Mouse (Mus musculus) liver, adult 2 months (tissue): Measurements from ENCODE around the gene Kctd17. TPM values are rescaled to one million over a fixed set of nuclear protein-coding genes. Genes with fewer than 3 reads are reported as not detected.
A peak's percentile ranks its signal among the peaks of the same experiment; 100 is the strongest.

ENCODE experiments used
- DNase-seq: peaks from one replicate; pipeline ENCODE4 v3.0.0-alpha.2; 2011; ENCODE audit warnings: low read depth, low spot score; ENCODE audit errors: extremely low read depth
- H3K27ac ChIP-seq: fragments of 200-500 bp; replicated peaks from 2 replicates; pipeline ENCODE4 v1.5.1; 2012; ENCODE audit warnings: low read depth, mild to moderate bottlenecking, control low read depth, inconsistent platforms, low read length; ENCODE audit not compliant: insufficient read depth
- H3K27me3 ChIP-seq: fragments of 200-500 bp; 2 replicates; pipeline ENCODE4 v1.6.1; 2012; ENCODE audit warnings: mild to moderate bottlenecking, moderate library complexity, low read length, inconsistent platforms; ENCODE audit not compliant: control insufficient read depth, insufficient read depth
- H3K36me3 ChIP-seq: fragments of 200-500 bp; 2 replicates; pipeline ENCODE4 v1.6.1; 2012; ENCODE audit warnings: low read length, inconsistent platforms; ENCODE audit not compliant: control insufficient read depth, insufficient read depth
- H3K4me1 ChIP-seq: fragments of 200-500 bp; 2 replicates; pipeline ENCODE4 v1.6.1; 2011; ENCODE audit warnings: low read length; ENCODE audit not compliant: control insufficient read depth, insufficient read depth
- H3K4me3 ChIP-seq: fragments of 200-500 bp; 2 replicates; pipeline ENCODE4 v1.5.1; 2011; ENCODE audit warnings: low read depth, mild to moderate bottlenecking, control low read depth, low read length, moderate library complexity; ENCODE audit not compliant: insufficient read depth
- H3K79me2 ChIP-seq: fragments of 200-500 bp; 2 replicates; pipeline ENCODE4 v1.6.1; 2012; ENCODE audit warnings: inconsistent platforms, mild to moderate bottlenecking, low read length, moderate library complexity; ENCODE audit not compliant: control insufficient read depth, insufficient read depth
- H3K9ac ChIP-seq: fragments of 200-500 bp; 2 replicates; pipeline ENCODE4 v1.6.1; 2012; ENCODE audit warnings: low read depth, mild to moderate bottlenecking, control low read depth, inconsistent platforms, low read length
- CTCF ChIP-seq: fragments of 200-500 bp; IDR thresholded peaks from 2 replicates; pipeline ENCODE4 v1.5.1; 2011; ENCODE audit warnings: low read depth, low read length, control low read depth
- POLR2A ChIP-seq: fragments of 200-500 bp; IDR thresholded peaks from 2 replicates; pipeline ENCODE4 v1.6.1; 2011; ENCODE audit warnings: low read length, control low read depth; ENCODE audit not compliant: insufficient read depth; ENCODE audit errors: extremely low read depth
- WGBS: fragments of 180-500 bp; shearing (Covaris S2); methylation state at CpG from one replicate; pipeline ENCODE4 v1.1.7; 2018; 5-methylcytosine and 5-hydroxymethylcytosine counted together
- polyA plus RNA-seq: library from polyadenylated mRNA; depleted of rRNA; stranded (reverse); fragments of >200 nt; gene quantifications from 2 replicates; pipeline ENCODE4 v1.2.3, GENCODE M21; 2012
- total RNA-seq: library from RNA; depleted of rRNA; stranded (reverse); fragments of >200 nt; gene quantifications from 2 replicates; pipeline ENCODE4 v1.2.3, GENCODE M21; 2014

Gene Kctd17
- total and polyA plus RNA-seq, 2 experiments: 1.2 to 10.4 TPM

GRCm38 (mm10) chr15:78384220-78385116 lies 43.9 kb upstream of the Kctd17 start:
- peak; percentile 79 for DNase-seq

GRCm38 (mm10) chr15:78385564-78385963 lies 42.8 kb upstream of the Kctd17 start:
- peaks cover 14% of the 10 kb centered on the region for H3K4me1 ChIP-seq
- no peak overlapping the region for H3K4me3 ChIP-seq
- no peak overlapping the region for H3K9ac ChIP-seq
- TF ChIP-seq POLR2A (no peak), CTCF (no peak)
- H3K36me3 ChIP-seq: no peaks in the 10 kb centered on the region
- no peak for DNase-seq
- no peaks in the 10 kb centered on the region for H3K79me2 ChIP-seq
- H3K27me3 ChIP-seq: no peaks in the 10 kb centered on the region
- 94% methylated on average over 1 of the region's 1 CpGs for WGBS
- no peak overlapping the region for H3K27ac ChIP-seq

More at GRCm38 (mm10) chr15:78384220-78385116, 43.9 kb upstream of the Kctd17 start:
- H3K27ac ChIP-seq: peak overlapping the region; percentile 56
- H3K79me2 ChIP-seq: no peaks in the 10 kb centered on the region
- 34% methylated on average over 7 of the region's 7 CpGs for WGBS
- H3K9ac ChIP-seq: no peak overlapping the region
- H3K36me3 ChIP-seq: no peaks in the 10 kb centered on the region
- no peak for TF ChIP-seq CTCF
- no peak for TF ChIP-seq POLR2A
- H3K27me3 ChIP-seq: no peaks in the 10 kb centered on the region
- H3K4me1 ChIP-seq: peaks cover 14% of the 10 kb centered on the region
- no peak overlapping the region for H3K4me3 ChIP-seq

GRCm38 (mm10) chr15:78390855-78391254 lies 37.5 kb upstream of the Kctd17 start:
- WGBS: 90% methylated on average over 3 of the region's 3 CpGs
- H3K4me1 ChIP-seq: peaks cover 2% of the 10 kb centered on the region; the same call in 1 of the 2 replicates
- DNase-seq: no peak
- no peaks in the 10 kb centered on the region for H3K79me2 ChIP-seq
- no peaks in the 10 kb centered on the region for H3K27me3 ChIP-seq
- H3K36me3 ChIP-seq: no peaks in the 10 kb centered on the region
- H3K4me3 ChIP-seq: no peak overlapping the region
- H3K9ac ChIP-seq: no peak overlapping the region
- TF ChIP-seq POLR2A: no peak
- TF ChIP-seq CTCF: no peak
- no peak overlapping the region for H3K27ac ChIP-seq

DNA sequence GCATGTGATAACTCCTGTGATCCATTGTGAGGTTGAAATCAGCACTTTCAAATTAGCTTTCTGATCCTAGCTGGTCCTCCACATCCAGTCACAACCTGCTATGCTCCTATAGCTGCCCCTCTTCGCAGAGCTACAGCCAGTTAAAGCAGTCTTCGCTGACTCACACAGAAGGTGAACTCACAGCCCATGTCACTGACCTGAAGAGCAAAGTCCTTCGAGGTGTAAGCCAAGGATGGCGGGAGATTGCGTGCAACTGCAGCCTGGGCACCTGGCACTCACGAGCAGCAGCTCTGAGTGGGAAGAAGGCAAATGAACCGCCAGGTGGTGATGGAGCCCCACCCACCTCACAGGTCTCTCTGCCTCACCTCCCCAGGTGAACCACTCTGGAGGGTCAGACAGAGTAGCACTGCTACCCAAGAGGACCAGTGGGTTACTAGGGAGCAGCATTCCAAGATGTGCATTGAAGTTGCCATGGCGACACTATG lies 32.8 kb upstream of the Kctd17 start, which contains the start of gene Tex33:
Tex33 (minus strand) TSS at position 435 of the 485 bp plus-strand sequence.
- Histone ChIP-seq H3K27me3 (no peaks in the 10 kb centered on the region), H3K4me1 (peaks cover 2% of the 10 kb centered on the region; the same call in 1 of the 2 replicates), H3K79me2 (no peaks in the 10 kb centered on the region), H3K27ac (no peak within 1 kb of the TSS), H3K36me3 (0 out of 2 replicates have a peak, but pooled peaks cover 3% of the 10 kb centered on the region), H3K9ac (no peak within 1 kb of the TSS), H3K4me3 (no peak within 1 kb of the TSS)
- TF ChIP-seq CTCF: no peak
- WGBS: 38% methylated on average over 8 of the region's 8 CpGs
- DNase-seq: peak; percentile 74

- H3K9ac ChIP-seq: peak overlapping the region; percentile 25
- TF ChIP-seq POLR2A: no peak
- TF ChIP-seq CTCF: no peak
- peak overlapping the region; percentile 53 for H3K27ac ChIP-seq
- peaks cover 11% of the 10 kb centered on the region for H3K4me1 ChIP-seq
- 0 out of 2 replicates have a peak, but pooled peaks cover 3% of the 10 kb centered on the region for H3K36me3 ChIP-seq
- H3K79me2 ChIP-seq: peaks cover 11% of the 10 kb centered on the region; the same call in 1 of the 2 replicates
- H3K27me3 ChIP-seq: no peaks in the 10 kb centered on the region
- H3K4me3 ChIP-seq: no peak overlapping the region
- WGBS: 55% methylated on average over 6 of the region's 6 CpGs
- peak; percentile 69 for DNase-seq
Measured at GRCm38 (mm10) chr15:78401345-78401744, 27.0 kb upstream of the Kctd17 start.
